Mouse (Mus musculus) CD4-positive, CD25-positive, alpha-beta regulatory T cell, adult 4 months (primary cell): ENCODE measurements around the gene Pphln1. TPM values are rescaled to one million over a fixed set of nuclear protein-coding genes. Genes with fewer than 3 reads are reported as not detected.

Source experiments
- ATAC-seq: one replicate; pipeline ENCODE4 v1.8.0; 2017
- polyA plus RNA-seq, 2 experiments: library from polyadenylated mRNA; unstranded; fragments of 100-300 nt; shearing (Covaris generic); gene quantifications; one replicate each; pipeline ENCODE4 v1.2.1; 2017

The Pphln1 gene
- polyA plus RNA-seq, 2 experiments from 2014 or later: 27.0 to 43.3 TPM

DNA sequence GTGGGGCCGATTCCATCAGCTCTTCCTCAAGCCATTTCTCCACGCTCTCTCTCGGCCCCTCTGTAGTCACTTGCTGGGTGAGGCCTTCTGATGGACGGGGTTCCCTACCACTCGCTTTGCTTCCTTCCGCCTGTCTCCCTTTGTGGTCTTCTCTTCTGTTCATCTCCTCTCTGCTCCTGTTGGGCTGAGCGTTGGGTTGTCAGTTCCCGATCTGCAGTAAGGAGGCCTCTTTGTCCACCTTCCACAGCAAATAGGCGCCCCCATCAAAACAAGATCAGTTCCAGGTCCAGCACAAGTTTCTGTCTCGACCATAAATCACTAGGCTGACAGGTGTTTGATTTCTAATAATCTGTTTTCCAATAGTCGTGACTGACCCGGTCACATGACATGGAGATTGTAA, 37.8 kb downstream of the Pphln1 start:
- no peak for ATAC-seq

- ATAC-seq: peak; percentile 90
These were observed 40.5 kb downstream of the Pphln1 start for GRCm38 (mm10) chr15:93438663-93439062.

- no peak for ATAC-seq
These were observed 44.1 kb downstream of the Pphln1 start for GRCm38 (mm10) chr15:93442271-93442670.

DNA sequence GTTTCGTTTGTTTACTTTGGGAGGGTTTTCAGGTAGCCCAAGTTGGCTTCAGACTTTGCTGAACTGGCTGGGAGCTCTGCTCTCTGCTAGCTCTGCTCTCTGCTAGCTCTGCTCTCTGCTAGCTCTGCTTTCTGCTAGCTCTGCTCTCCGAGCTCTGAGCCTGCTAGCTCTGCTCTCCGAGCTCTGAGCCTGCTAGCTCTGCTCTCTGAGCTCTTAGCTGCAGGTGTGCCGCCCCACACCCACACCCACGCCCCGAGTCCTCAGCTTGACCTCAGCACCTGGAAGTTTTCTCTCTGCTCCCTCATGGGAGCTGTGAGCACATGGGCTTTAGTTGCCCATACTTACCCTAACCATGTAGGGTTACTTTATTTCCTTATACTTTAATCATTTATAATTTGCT, 45.5 kb downstream of the Pphln1 start:
- ATAC-seq: no peak

- ATAC-seq: no peak
These were observed 50.7 kb downstream of the Pphln1 start for GRCm38 (mm10) chr15:93448862-93449261.

DNA sequence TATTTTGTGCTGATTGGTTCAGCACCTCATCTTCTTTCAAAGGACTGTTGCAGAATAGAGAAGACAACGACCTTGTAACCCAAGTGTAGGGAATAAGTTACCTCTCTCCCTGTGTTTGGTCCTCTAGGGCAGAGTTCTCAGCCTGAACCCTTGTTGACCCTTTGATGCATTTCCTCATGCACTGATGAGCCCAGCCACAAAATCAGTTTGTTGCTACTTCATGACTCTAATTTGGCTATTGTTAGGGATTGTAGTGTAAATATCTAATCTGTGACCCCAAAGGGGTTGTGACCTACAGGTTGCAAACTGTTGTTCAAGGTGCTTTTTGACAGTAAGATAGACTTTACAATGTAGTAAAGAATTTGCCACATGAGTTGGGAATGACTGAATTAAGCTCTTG, 55.1 kb downstream of the Pphln1 start:
- no peak for ATAC-seq

- ATAC-seq: no peak
These were observed 57.9 kb downstream of the Pphln1 start for GRCm38 (mm10) chr15:93456005-93456404.

GRCm38 (mm10) chr15:93459422-93459821, 61.3 kb downstream of the Pphln1 start:
- no peak for ATAC-seq

DNA sequence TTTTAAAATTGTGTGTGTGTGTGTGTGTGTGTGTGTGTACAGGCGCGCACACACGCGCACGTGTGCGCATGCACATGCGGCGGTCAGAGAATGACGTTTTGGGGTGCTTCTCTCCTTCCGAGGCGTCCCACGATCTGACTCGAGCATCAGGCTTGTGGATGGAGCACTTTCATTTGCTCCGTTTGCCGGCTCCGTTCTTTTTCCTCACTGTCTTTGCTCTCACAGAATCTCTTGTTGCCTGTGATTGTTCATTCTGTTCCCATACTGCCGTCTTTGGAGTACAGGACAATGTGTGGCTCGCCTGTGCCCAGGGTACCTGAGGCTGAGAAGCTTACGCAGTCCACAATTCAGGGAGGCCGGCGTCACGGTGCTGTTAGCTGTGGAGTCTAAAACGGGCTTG, 62.9 kb downstream of the Pphln1 start:
- no peak for ATAC-seq

DNA sequence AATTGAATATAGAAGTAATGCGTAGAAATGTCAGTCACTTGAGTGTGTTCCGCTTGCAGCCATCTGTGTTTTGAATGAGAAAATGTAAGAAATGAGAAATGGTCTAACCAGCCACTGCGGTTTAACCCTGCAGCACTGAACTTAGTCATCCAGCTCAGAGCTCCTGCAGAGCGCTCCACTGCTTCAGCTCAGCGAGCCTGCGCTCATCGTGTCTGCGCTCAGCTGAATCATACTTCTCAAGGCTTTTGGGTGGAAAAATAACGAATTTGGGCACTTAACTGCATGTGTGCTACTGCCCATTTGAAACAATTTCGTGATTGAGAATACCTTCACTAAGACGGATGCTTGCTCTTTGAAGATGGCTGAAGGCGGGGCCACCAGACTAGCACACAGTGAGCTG, 73.5 kb downstream of the Pphln1 start:
- ATAC-seq: no peak

GRCm38 (mm10) chr15:93472089-93472488, 73.9 kb downstream of the Pphln1 start:
- no peak for ATAC-seq

DNA sequence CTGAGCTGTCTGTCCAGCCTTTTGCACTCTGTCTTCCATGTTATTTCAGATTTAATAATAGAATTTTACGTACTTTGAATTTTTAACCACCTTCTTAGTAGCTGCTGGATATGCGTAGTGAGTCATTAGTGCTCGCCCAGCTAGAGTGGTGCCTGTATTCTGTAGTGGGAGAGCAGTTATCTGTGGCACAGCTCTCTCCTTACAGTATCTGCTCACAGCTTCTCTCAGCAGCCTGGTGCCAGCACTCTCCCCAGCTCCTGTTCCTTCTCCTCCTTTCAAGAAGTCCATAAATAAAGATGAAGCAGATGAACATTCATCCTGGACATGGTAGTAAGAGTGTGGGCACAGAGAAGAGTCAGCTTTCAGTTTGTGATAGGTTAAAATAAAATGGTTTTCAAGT, 76.1 kb downstream of the Pphln1 start:
- no peak for ATAC-seq

GRCm38 (mm10) chr15:93475688-93476087, 77.5 kb downstream of the Pphln1 start:
- no peak for ATAC-seq

DNA sequence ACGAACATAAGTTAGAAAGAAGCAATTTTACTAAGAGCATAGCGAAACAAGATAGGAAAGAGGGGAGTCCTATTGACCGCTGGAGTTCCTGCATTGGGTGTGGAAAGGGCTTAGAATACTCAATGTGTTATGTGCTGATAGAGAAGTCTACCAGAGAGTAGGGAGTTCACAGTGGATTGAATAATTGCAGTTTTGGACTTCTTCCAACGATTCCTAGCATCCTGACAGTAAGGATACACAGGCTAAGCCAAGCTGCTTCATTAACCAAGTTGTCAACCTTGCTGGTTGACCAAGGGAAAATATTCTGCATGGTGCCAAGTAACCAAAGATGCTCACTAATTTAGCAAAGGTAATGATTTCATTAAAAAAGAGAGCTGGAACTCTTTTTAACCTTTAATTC, 79.6 kb downstream of the Pphln1 start:
- ATAC-seq: no peak

DNA sequence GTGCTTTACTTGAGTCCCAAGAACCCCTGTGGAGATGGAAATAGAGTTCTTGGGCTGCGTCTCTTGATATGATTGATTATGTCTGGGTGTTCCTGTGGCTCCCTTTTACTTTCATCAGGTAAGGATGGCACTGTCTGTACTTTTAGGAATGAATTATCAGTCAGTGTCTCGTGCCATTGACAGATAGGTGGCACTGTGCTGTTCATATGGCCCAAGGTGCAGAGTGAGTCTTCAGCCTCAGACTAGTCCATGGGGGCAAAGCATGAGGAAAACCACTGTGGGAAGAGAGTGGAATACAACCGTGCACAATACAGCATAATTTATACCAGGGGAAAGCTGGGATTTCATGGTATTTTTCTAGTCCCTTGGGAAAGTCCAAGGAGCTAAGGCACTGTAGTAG, 80.5 kb downstream of the Pphln1 start:
- ATAC-seq: no peak

GRCm38 (mm10) chr15:93479445-93479844, 81.3 kb downstream of the Pphln1 start:
- ATAC-seq: no peak

DNA sequence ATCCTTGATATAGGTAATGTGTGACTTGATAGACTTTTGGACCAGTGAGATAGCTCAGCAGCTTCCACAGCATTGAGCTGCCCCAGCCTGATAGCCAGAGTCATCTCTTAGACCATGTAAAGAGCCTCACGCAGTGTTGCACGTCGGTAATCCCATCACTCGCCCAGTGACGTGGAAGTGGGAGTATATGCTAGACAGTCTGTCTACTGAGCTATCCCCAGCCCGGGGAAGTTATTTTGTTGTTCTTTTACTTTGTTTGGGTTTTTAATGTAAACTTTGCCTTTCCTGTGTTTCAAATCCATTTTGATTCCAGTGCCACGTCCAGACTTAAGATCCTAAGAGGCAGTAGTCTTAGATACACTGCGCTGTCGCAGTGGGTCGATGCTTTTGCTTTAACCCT, 83.0 kb downstream of the Pphln1 start:
- no peak for ATAC-seq

DNA sequence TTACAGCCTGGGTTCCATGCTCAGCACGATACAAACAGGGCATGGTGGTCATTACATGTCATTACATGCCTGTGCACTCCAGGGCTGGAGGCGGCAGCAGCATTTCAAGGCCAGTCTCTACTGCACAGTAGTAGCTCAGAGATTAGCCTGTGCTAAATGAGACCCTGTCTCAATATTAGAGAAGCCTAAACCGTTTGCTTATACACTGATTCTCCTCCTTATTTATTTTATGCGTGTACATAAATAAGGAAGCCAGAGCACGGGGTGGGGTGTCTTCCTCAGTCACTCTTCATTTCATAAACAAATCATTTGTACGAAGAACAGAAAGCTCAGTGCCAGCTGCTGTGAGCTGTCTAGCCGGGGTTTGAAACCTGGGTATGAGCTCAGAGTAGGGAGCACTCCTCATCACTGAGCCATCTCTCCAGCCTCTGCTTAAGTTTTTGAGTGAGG, 86.1 kb downstream of the Pphln1 start:
- ATAC-seq: peak; percentile 37

DNA sequence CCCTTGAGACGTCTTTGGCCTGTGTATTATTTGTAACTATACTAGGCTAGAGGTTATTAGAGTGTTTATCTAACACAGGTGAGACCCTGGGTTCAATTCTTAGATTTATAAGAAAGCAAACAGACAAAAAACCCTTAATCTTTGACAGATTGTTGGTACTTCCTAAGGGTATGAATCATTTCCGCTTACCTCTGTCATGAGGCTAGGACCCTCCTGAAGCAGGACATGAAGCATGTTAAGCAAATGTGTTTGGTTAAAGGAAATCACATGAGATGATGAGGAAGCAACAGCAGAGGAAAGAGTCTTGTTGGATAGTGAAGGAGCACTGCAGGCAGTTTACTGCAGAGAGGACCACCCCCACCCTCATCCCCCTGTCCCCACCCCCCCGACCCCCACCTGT, 87.1 kb downstream of the Pphln1 start:
- no peak for ATAC-seq

- ATAC-seq: no peak
These were observed 87.9 kb downstream of the Pphln1 start for GRCm38 (mm10) chr15:93486066-93486465.

DNA sequence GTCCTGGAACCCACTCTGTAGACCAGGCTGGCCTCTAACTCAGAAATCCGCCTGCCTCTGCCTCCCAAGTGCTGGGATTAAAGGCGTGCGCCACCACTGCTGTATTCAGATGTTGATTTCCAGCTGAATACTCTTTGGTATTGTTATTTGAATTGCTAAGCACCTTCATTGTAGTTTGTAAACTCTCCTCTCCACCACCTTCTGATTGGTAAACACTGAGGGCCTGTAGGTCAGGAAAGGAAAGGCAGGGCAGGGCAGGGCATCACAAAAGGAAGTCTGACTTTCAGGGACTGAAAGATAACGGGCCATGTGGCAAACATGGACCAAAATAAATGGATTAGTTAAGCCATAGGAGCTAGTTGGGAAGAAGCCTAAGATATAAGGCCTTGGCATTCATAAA, 91.4 kb downstream of the Pphln1 start:
- ATAC-seq: no peak

DNA sequence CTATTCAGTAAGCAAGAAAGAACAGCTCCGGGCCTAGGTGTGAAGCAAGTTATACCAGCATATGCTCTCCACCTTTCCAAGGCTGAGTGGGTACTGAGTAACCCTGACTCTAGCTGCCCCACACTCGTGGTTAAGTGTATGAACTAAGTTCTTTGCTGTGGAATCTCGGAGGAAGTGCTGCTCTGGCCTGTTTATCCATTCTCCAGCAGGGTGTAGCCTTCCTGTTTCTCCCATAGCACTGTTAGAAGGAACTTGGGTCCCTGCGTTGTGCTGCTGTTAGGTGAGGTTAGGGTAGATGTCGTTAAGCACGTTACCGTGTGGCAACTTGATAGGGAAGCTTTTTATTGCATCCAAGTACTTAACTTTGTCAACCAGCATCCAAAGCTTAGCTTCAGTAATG, 96.5 kb downstream of the Pphln1 start:
- no peak for ATAC-seq

GRCm38 (mm10) chr15:93499866-93500265, 101.7 kb downstream of the Pphln1 start:
- ATAC-seq: no peak

GRCm38 (mm10) chr15:93502703-93503102, 104.6 kb downstream of the Pphln1 start:
- no peak for ATAC-seq

GRCm38 (mm10) chr15:93503201-93503745, 105.1 kb downstream of the Pphln1 start:
- ATAC-seq: no peak
